In genomic region chr3:149152312-149152711, GRCm38 (mm10) we compare ENCODE assay signal across 16 mouse cellular contexts.
"Had no signal": no experiment of that assay in that cellular context is flagged by ENCODE, and none has a peak within 500 bp of the region (broad histone marks: within the 10 kb centered on the region; RNA-seq: fewer than 3 reads in every experiment).

No protein-coding gene starts in this region.

- H3K9ac ChIP-seq: liver, embryonic 15.5 days; liver, postnatal 0 days; lung, embryonic 15.5 days; midbrain, embryonic 12.5 days; midbrain, embryonic 15.5 days; neural tube, embryonic 12.5 days had no signal

- H3K4me3 ChIP-seq: liver, embryonic 15.5 days; lung, embryonic 15.5 days; megakaryocyte, embryonic 14.5 days; midbrain, embryonic 12.5 days; midbrain, embryonic 15.5 days; neural tube, embryonic 12.5 days had no signal

- H3K9me3 ChIP-seq: liver, embryonic 15.5 days; lung, embryonic 15.5 days; midbrain, embryonic 12.5 days; midbrain, embryonic 15.5 days; neural tube, embryonic 12.5 days had no signal

- H3K36me3 ChIP-seq: liver, embryonic 15.5 days; lung, embryonic 15.5 days; midbrain, embryonic 12.5 days; midbrain, embryonic 15.5 days; neural tube, embryonic 12.5 days had no signal

- H3K27me3 ChIP-seq: liver, embryonic 15.5 days; lung, embryonic 15.5 days; megakaryocyte, embryonic 14.5 days; midbrain, embryonic 12.5 days; midbrain, embryonic 15.5 days; neural tube, embryonic 12.5 days had no signal

- DNase-seq: liver, postnatal 0 days; lung, adult 2 months; lung, postnatal 14 days; lung, postnatal 36 days; right cerebral cortex, postnatal 14 days; thymus, adult 18-20 months; thymus, postnatal 14 days; thymus, postnatal 36 days had no signal

- H3K4me1 ChIP-seq: liver, embryonic 15.5 days; lung, embryonic 15.5 days; megakaryocyte, embryonic 14.5 days; midbrain, embryonic 12.5 days; midbrain, embryonic 15.5 days; neural tube, embryonic 12.5 days had no signal

- ATAC-seq: liver, postnatal 0 days; lung, postnatal 0 days; midbrain, embryonic 15.5 days had no signal

- H3K4me2 ChIP-seq: liver, embryonic 15.5 days; lung, embryonic 15.5 days; midbrain, embryonic 12.5 days; midbrain, embryonic 15.5 days; neural tube, embryonic 12.5 days had no signal

- H3K27ac ChIP-seq: liver, embryonic 15.5 days; lung, embryonic 15.5 days; macrophage; midbrain, embryonic 12.5 days; midbrain, embryonic 15.5 days; neural tube, embryonic 12.5 days had no signal
